Mouse (Mus musculus) liver, adult 10 weeks (tissue): ENCODE measurements around the gene Pin4. TPM values are rescaled to one million over a fixed set of nuclear protein-coding genes. Genes with fewer than 3 reads are reported as not detected.

Experiments used
- polyA plus RNA-seq: library from polyadenylated mRNA; stranded (reverse); fragments of 350-450 nt; fragmentation: Illumina TruSeq; extraction: RNeasy Lipid Tissue Mini Kit (QIAGEN cat#74804); gene quantifications from one replicate; pipeline ENCODE4 v1.2.3, GENCODE M21; 2014; ENCODE audit warnings: low read depth, low replicate concordance

Pin4 gene
- 79.7 TPM for polyA plus RNA-seq

GRCm38 (mm10) chrX:102119042-102119864, at the start of gene Pin4:
TSS of gene Pin4 (plus strand) at chrX:102119447.

GRCm38 (mm10) chrX:102070591-102071471, 48.4 kb upstream of the Pin4 start, which contains the start of gene Rtl5:
TSS of gene Rtl5 (minus strand) at chrX:102071304.

GRCm38 (mm10) chrX:102156618-102157422, 37.6 kb downstream of the Pin4 start, which contains the start of gene Ercc6l:
TSS of gene Ercc6l (minus strand) at chrX:102157091.

Other genes with a start within 250 kb of the Pin4 start
- gene Rtl5, start 48.1 kb upstream of the Pin4 start, polyA plus RNA-seq: 0.50 TPM
- 0.13 TPM for gene Ercc6l, start 37.6 kb downstream of the Pin4 start, polyA plus RNA-seq
- gene Rps4x, start 69.9 kb downstream of the Pin4 start, polyA plus RNA-seq: 530 TPM
- gene Cited1, start 132.7 kb downstream of the Pin4 start, polyA plus RNA-seq: not detected